Mouse (Mus musculus): Measurements from ENCODE around the gene Eml1. TPM values are rescaled to one million over a fixed set of nuclear protein-coding genes. Genes with fewer than 3 reads are reported as not detected.
A peak's percentile ranks its signal among the peaks of the same experiment; 100 is the strongest.

Eml1 gene
- total and polyA plus RNA-seq, 2 experiments from 2014 or later = 61.3 to 69.3 TPM

DNA sequence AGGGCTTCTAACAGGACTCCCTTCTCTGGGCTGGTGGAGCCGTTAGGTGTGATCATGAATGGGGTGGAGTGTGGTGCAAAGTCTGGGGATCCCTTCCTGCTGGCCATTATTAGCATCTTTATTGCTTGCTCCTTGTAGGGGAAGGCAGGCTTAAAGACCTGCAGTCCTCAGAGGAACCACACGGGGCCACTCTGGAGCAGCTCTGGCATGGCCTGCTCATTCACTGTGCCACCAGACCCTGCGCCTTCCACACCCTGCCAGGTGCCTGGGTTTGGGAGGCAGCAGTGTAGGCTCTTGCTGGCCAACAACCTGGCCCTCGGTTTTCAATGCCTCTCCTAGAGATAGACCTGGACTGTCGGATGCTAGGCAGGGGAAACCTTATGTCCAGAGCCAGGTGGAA, 7.0 kb upstream of the Eml1 start:
- no peak overlapping the region for H3K4me2 ChIP-seq (ENCODE audit: low read depth, low read length)
- H3K4me3 ChIP-seq (ENCODE audit: low read depth, low read length) = no peak overlapping the region
- TF ChIP-seq CTCF (IDR thresholded peaks at IDR 0.05; ENCODE audit: low read depth) (peak; percentile 93), EP300 (IDR thresholded peaks at IDR 0.05; ENCODE audit: low read depth) (no peak)
- no peak overlapping the region for H3K27ac ChIP-seq (ENCODE audit: low read depth)
- no peaks in the 10 kb centered on the region for H3K27me3 ChIP-seq (ENCODE audit: control insufficient read depth, insufficient read depth, low read length)
- H3K4me1 ChIP-seq (ENCODE audit: control insufficient read depth, insufficient read depth) = peaks cover 23% of the 10 kb centered on the region
- WGBS = 6% methylated on average over 5 of the region's 5 CpGs
- H3K36me3 ChIP-seq (replicated peaks; ENCODE audit: control insufficient read depth, insufficient read depth, low read length) = no peaks in the 10 kb centered on the region
- ATAC-seq (ENCODE audit: insufficient read depth, low read depth) (peak; percentile 61), DNase-seq (ENCODE audit: low spot score) (peak; percentile 73)
- no peaks in the 10 kb centered on the region for H3K9me3 ChIP-seq (replicated peaks; ENCODE audit: control insufficient read depth, low read length)
- H3K9ac ChIP-seq (replicated peaks; ENCODE audit: low read depth, low read length) = no peak overlapping the region

DNA sequence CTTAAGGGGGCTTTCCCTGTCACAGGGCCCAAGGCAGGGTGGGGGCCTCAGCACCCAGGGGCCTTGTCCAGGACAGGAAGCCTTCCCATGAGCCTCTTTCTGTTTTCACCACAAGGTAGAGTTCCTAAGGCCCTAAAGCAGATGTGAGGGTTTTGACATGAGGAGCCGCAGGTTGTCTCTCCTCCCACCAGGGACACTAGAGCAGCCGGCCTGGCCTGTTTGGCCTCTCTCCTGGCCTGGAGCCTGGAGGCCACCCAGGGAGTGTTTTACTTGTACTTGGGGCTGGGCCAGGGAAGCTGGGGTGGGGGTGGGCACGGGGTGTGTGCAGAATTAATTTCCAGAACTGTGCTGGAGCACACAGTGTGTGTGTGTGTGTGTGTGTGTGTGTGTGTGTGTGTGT, 5.4 kb upstream of the Eml1 start:
- Histone ChIP-seq H3K9me3 (replicated peaks; ENCODE audit: control insufficient read depth, low read length) (no peaks in the 10 kb centered on the region), H3K4me3 (ENCODE audit: low read depth, low read length) (no peak overlapping the region), H3K4me2 (ENCODE audit: low read depth, low read length) (no peak overlapping the region), H3K9ac (replicated peaks; ENCODE audit: low read depth, low read length) (no peak overlapping the region), H3K4me1 (ENCODE audit: control insufficient read depth, insufficient read depth) (peaks cover 32% of the 10 kb centered on the region), H3K27me3 (ENCODE audit: control insufficient read depth, insufficient read depth, low read length) (no peaks in the 10 kb centered on the region), H3K27ac (ENCODE audit: low read depth) (0 out of 2 replicates have a peak overlapping the region, but pooled peaks have one; percentile 36), H3K36me3 (replicated peaks; ENCODE audit: control insufficient read depth, insufficient read depth, low read length) (no peaks in the 10 kb centered on the region)
- peak; percentile 80 for DNase-seq (ENCODE audit: low spot score)
- 3% methylated on average over 3 of the region's 3 CpGs for WGBS
- ATAC-seq (ENCODE audit: insufficient read depth, low read depth) = peak; percentile 74
- TF ChIP-seq CTCF (IDR thresholded peaks at IDR 0.05; ENCODE audit: low read depth) (peak; percentile 38; the same call in 1 of the 2 replicates), EP300 (IDR thresholded peaks at IDR 0.05; ENCODE audit: low read depth) (no peak)

- H3K27me3 ChIP-seq (ENCODE audit: control insufficient read depth, insufficient read depth, low read length) = no peaks in the 10 kb centered on the region
- ATAC-seq (ENCODE audit: insufficient read depth, low read depth) (no peak), DNase-seq (ENCODE audit: low spot score) (no peak)
- no peaks in the 10 kb centered on the region for H3K9me3 ChIP-seq (replicated peaks; ENCODE audit: control insufficient read depth, low read length)
- H3K9ac ChIP-seq (replicated peaks; ENCODE audit: low read depth, low read length) = no peak overlapping the region
- H3K4me1 ChIP-seq (ENCODE audit: control insufficient read depth, insufficient read depth) = peaks cover 37% of the 10 kb centered on the region
- no peaks in the 10 kb centered on the region for H3K36me3 ChIP-seq (replicated peaks; ENCODE audit: control insufficient read depth, insufficient read depth, low read length)
- H3K4me3 ChIP-seq (ENCODE audit: low read depth, low read length) = no peak overlapping the region
- TF ChIP-seq CTCF (IDR thresholded peaks at IDR 0.05; ENCODE audit: low read depth) (no peak), EP300 (IDR thresholded peaks at IDR 0.05; ENCODE audit: low read depth) (no peak)
- 62% methylated on average over 7 of the region's 7 CpGs for WGBS
- H3K27ac ChIP-seq (ENCODE audit: low read depth) = no peak overlapping the region
- H3K4me2 ChIP-seq (ENCODE audit: low read depth, low read length) = no peak overlapping the region
Observed at GRCm38 (mm10) chr12:108365868-108366267, 4.9 kb upstream of the Eml1 start.

GRCm38 (mm10) chr12:108367909-108368308, 2.8 kb upstream of the Eml1 start:
- H3K27me3 ChIP-seq (ENCODE audit: control insufficient read depth, insufficient read depth, low read length) = no peaks in the 10 kb centered on the region
- peaks cover 50% of the 10 kb centered on the region for H3K4me1 ChIP-seq (ENCODE audit: control insufficient read depth, insufficient read depth)
- no peak for TF ChIP-seq EP300 (IDR thresholded peaks at IDR 0.05; ENCODE audit: low read depth)
- TF ChIP-seq CTCF (IDR thresholded peaks at IDR 0.05; ENCODE audit: low read depth) = no peak
- peak overlapping the region; percentile 51 for H3K27ac ChIP-seq (ENCODE audit: low read depth)
- H3K4me2 ChIP-seq (ENCODE audit: low read depth, low read length) = no peak overlapping the region
- H3K9me3 ChIP-seq (replicated peaks; ENCODE audit: control insufficient read depth, low read length) = no peaks in the 10 kb centered on the region
- ATAC-seq (ENCODE audit: insufficient read depth, low read depth) = no peak
- DNase-seq (ENCODE audit: low spot score) = peak; percentile 26
- H3K9ac ChIP-seq (replicated peaks; ENCODE audit: low read depth, low read length) = no peak overlapping the region
- no peak overlapping the region for H3K4me3 ChIP-seq (ENCODE audit: low read depth, low read length)
- no peaks in the 10 kb centered on the region for H3K36me3 ChIP-seq (replicated peaks; ENCODE audit: control insufficient read depth, insufficient read depth, low read length)
- 57% methylated on average over 2 of the region's 2 CpGs for WGBS

DNA sequence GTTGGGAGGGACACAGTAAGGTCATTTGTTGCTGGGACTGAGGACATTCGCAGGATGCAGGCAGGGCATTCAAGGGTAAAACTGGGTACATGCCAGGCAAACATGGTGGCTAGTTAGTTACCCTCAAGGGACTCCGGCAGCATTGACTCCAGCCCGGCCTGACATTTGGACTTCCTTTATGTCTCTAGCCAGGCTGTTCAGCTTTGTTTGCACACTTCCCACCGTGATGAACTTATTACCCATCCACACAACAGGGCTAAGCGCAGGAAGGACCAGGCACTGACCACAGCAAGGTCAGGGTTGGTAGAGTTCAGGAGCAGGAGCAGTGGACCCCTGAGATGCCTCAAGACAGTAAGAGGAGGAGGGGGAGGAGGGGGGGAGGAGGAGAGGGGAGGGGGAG, 1.8 kb upstream of the Eml1 start:
- Histone ChIP-seq H3K9me3 (replicated peaks; ENCODE audit: control insufficient read depth, low read length) (no peaks in the 10 kb centered on the region), H3K4me2 (ENCODE audit: low read depth, low read length) (no peak overlapping the region), H3K9ac (replicated peaks; ENCODE audit: low read depth, low read length) (no peak overlapping the region), H3K27ac (ENCODE audit: low read depth) (peak overlapping the region; percentile 51), H3K27me3 (ENCODE audit: control insufficient read depth, insufficient read depth, low read length) (no peaks in the 10 kb centered on the region), H3K4me3 (ENCODE audit: low read depth, low read length) (no peak overlapping the region), H3K36me3 (replicated peaks; ENCODE audit: control insufficient read depth, insufficient read depth, low read length) (no peaks in the 10 kb centered on the region), H3K4me1 (ENCODE audit: control insufficient read depth, insufficient read depth) (peaks cover 59% of the 10 kb centered on the region)
- WGBS = 64% methylated on average over 5 of the region's 5 CpGs
- no peak for ATAC-seq (ENCODE audit: insufficient read depth, low read depth)
- TF ChIP-seq CTCF (IDR thresholded peaks at IDR 0.05; ENCODE audit: low read depth) (no peak), EP300 (IDR thresholded peaks at IDR 0.05; ENCODE audit: low read depth) (no peak)
- DNase-seq (ENCODE audit: low spot score) = no peak

DNA sequence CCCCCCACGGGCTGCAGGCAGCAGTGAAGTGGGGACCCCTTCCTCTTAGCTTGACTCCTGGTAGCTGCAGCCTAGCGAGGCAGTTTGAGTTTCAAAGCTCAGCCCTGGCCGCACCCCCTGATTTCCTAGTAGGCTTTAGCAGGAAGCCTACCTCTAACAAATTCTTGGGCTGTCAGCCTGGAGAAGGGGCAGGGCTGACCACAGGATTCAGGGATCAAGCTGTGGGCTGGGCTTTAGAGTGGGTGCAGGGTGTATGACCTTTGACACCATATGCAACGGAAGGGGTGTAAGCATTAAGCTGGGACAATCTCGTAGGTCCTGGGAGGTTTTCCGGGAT, 640 bp downstream of the Eml1 start:
- DNase-seq (ENCODE audit: low spot score) (peak; percentile 11), ATAC-seq (ENCODE audit: insufficient read depth, low read depth) (no peak; the same call in 1 of the 2 replicates)
- WGBS = 40% methylated on average over 6 of the region's 6 CpGs
- Histone ChIP-seq H3K36me3 (replicated peaks; ENCODE audit: control insufficient read depth, insufficient read depth, low read length) (no peaks in the 10 kb centered on the region), H3K27ac (ENCODE audit: low read depth) (peak overlapping the region; percentile 97), H3K9ac (replicated peaks; ENCODE audit: low read depth, low read length) (peak overlapping the region; percentile 57), H3K27me3 (ENCODE audit: control insufficient read depth, insufficient read depth, low read length) (no peaks in the 10 kb centered on the region), H3K4me3 (ENCODE audit: low read depth, low read length) (peak overlapping the region; percentile 39), H3K4me2 (ENCODE audit: low read depth, low read length) (peak overlapping the region; percentile 66), H3K4me1 (ENCODE audit: control insufficient read depth, insufficient read depth) (peaks cover 51% of the 10 kb centered on the region), H3K9me3 (replicated peaks; ENCODE audit: control insufficient read depth, low read length) (no peaks in the 10 kb centered on the region)
- no peak for TF ChIP-seq CTCF (IDR thresholded peaks at IDR 0.05; ENCODE audit: low read depth)
- TF ChIP-seq EP300 (IDR thresholded peaks at IDR 0.05; ENCODE audit: low read depth) = no peak

Data from heart, postnatal 0 days (tissue).